Mouse (Mus musculus): ENCODE results near the gene Snx11. TPM values are rescaled to one million over a fixed set of nuclear protein-coding genes. Genes with fewer than 3 reads are reported as not detected.

Gene Snx11
- 22.2 and 22.3 TPM in 2 replicates for polyA plus RNA-seq (2015; fragmentation: Nextera tagmentation; extraction: Ambion mirVana)

DNA sequence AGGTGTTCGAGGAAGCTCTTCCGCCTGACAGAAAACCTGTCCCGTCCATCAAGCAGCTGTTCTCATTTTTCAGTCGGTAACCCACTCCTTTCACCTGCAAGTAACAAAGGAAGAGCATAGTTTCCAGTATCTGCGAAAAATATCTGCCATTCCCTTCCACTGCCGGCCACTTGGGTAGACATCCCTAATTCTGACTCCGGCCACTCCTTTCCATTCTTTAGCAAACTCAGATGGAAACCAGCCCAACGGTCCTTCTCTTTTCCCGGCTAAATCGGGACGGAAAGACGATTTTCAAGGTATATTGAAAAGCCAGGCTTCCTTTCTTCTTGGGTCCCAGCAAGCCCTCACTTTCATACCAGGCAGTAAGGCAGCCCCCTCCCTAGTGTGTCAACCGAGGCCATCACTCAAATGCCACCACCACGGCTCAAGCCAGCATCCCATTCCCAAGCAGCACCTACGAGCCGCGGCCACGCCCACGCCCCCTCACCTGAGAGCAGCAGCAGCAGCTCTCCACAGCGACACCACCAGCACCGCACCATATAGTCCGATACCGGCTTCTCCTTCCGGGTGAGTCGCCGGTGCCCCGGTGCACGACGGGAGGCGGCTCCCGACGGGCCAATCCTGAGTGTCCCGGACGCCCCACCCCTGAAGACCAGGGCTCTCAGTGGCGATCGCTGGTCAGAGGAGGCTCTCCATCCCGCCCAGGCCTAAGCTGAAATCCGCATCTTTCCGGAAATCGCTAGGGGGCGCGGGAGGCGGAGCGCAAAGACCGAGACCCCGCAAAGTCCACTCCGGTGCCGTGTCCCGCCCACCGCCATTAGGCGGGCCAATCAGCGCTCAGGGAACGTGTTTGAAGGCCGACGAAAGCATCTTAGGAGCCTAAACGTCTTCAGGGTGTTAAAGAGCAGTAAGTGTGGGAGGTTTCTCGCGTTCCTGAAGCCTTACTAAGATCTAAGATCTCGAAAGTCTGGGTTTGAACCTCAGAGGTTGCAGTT lies at the start of gene Snx11:
Gene Snx11, minus strand, starts transcription at position 592 of the 995 bp plus-strand sequence.
- H3K36me3 ChIP-seq: peaks cover 13% of the 10 kb centered on the region
- peak within 1 kb of the TSS; percentile 69 for H3K4me3 ChIP-seq
- no peaks in the 10 kb centered on the region for H3K27me3 ChIP-seq
- H3K4me2 ChIP-seq (replicated peaks): peak within 1 kb of the TSS; percentile 86
- H3K9ac ChIP-seq: peak within 1 kb of the TSS; percentile 71
- H3K27ac ChIP-seq: peak within 1 kb of the TSS; percentile 58; the same call in 1 of the 2 replicates
- no peaks in the 10 kb centered on the region for H3K9me3 ChIP-seq
- ATAC-seq (ENCODE audit: low FRiP score, low read depth): peak; percentile 99
- 1% methylated on average over 59 of the region's 59 CpGs for WGBS
- H3K4me1 ChIP-seq: peaks cover 29% of the 10 kb centered on the region

DNA sequence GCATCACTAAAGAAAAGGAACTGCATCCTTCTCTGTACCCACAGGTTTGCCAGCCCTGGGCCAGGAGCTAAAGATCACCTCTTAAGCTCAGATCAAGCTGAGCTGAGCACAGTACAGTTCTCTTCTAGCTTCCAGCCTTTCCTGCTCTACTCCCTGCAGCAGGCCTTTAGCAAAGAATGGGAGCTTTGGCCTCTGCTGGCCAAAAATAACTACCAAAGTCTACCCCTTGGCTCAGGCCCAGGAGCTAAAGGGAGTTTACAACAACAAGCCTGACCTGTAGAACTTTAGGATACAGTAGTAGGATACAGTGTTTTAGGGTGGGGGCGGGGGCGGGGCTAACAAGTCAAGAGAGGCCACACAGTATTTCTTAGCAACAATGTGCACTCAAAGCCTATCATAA lies 49.1 kb upstream of the Snx11 start:
- ATAC-seq (ENCODE audit: low FRiP score, low read depth): no peak
- H3K27ac ChIP-seq: 0 out of 2 replicates have a peak overlapping the region, but pooled peaks have one; percentile 35
- no peaks in the 10 kb centered on the region for H3K27me3 ChIP-seq
- H3K36me3 ChIP-seq: peaks cover 32% of the 10 kb centered on the region
- H3K4me1 ChIP-seq: peaks cover 66% of the 10 kb centered on the region
- WGBS: 75% methylated on average over 2 of the region's 2 CpGs
- H3K4me3 ChIP-seq: peak overlapping the region; percentile 26
- peak overlapping the region; percentile 43 for H3K9ac ChIP-seq
- H3K9me3 ChIP-seq: no peaks in the 10 kb centered on the region
- H3K4me2 ChIP-seq (replicated peaks): peak overlapping the region; percentile 99

DNA sequence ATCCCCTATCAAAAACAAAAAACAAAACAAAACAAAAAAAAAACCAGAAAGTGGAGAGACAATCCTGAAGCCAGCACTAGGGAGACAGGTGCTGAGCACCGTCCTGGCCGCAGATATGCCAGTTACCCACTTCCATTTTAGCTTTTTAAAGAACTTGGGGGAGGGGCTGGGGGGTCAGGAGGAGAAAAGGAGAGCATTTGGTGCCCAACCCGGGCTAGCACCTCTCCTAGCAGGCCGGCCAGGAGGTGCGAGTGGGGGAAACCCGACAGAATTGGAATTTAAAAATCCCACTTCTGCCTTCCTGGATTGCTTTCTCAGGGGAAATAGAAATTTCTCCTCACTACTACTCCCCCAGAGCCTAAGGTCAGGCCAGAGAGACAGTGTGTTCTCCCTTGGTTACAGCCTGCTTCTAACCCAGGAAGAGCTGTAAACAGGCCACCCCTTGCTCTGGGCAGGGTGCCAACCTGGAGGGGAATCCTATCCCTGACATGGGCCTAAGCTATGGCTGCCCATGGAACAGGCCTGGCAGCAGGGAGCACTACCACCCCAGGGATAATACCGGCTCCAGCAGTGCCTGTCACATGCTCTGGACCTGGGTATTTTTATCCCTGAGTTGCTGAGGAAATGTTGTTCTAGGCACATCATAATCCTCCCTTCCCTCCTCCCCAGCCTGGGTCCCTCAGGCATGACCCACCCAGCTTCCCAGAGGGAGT lies 47.6 kb upstream of the Snx11 start:
- Histone ChIP-seq H3K4me3 (peak overlapping the region; percentile 57), H3K4me2 (replicated peaks) (peak overlapping the region; percentile 99), H3K4me1 (peaks cover 61% of the 10 kb centered on the region)

DNA sequence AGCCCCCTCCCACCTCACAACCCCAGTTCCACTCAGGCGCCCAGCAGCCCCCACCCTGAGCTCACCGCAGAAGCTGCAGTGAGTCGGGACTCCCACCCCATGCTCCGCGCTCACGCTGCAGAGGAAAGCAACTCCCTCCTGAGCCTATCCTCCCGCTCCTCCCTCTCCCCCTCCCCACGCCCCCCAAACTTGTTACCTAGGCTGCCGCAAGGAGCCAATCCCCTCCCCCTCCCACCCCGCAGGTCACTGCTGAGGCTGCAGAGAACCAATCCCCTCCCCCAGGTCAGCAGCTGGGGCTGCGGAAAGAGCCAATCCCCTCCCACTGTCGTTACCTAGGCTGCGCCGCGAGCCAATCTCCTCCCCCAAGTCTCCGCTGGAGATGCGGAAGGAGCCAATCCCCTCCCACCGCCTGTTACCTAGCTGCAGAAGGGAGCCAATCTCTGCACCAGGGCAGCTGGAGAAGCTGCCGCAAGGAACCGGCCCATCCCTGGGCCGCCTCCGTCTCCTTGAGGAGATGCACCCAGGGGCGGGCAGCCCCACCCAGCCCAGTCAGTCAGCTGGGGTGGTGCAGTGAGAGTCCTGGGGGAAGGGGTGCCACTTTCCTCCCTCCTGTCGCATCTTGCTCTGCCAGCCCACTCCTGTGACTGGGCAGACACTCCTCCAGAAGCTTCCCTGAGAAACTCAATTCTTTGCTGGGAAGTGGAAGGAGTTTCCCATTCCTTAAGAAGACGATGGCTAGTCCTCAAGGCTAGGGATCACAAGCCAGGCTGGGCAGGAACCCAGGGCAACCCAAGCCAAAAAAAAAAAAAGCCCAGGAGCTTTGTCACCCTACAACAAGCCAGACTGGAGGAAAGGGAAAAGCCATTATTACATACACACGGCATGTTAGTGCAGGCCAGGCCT lies 46.8 kb upstream of the Snx11 start:
- Histone ChIP-seq H3K27me3 (no peaks in the 10 kb centered on the region), H3K4me1 (peaks cover 61% of the 10 kb centered on the region), H3K9me3 (no peaks in the 10 kb centered on the region), H3K27ac (peak overlapping the region; percentile 76), H3K4me3 (peak overlapping the region; percentile 57), H3K36me3 (peaks cover 55% of the 10 kb centered on the region), H3K9ac (peak overlapping the region; percentile 73), H3K4me2 (replicated peaks) (peak overlapping the region; percentile 99)
- WGBS: under 1% methylated on average over 24 of the region's 26 CpGs
- peak; percentile 93 for ATAC-seq (ENCODE audit: low FRiP score, low read depth)

More for the DNA sequence above, 47.6 kb upstream of the Snx11 start:
- WGBS: 34% methylated on average over 7 of the region's 7 CpGs
- ATAC-seq (ENCODE audit: low FRiP score, low read depth): no peak
- Histone ChIP-seq H3K9me3 (no peaks in the 10 kb centered on the region), H3K27me3 (no peaks in the 10 kb centered on the region), H3K36me3 (peaks cover 47% of the 10 kb centered on the region), H3K27ac (peak overlapping the region; percentile 76), H3K9ac (peak overlapping the region; percentile 58)

DNA sequence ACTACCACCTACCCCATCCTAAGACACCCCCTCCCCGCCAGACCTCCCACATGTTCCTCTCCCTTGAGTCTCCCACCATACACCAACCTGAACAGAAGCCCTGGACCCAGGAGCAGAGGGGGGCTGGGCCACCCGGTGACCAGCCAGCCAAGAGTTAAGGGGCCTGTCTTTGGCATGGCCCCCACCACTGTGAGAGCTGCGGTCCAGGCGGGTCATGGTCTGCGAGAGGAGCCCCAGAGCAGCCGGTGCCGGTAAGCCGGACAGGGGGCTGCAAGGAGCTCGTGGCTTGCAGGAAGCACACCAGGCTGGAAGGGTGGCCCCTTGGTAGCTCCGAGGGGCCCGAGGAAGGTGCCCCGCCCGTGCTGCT lies 46.1 kb upstream of the Snx11 start:
- Histone ChIP-seq H3K36me3 (peaks cover 62% of the 10 kb centered on the region), H3K27me3 (no peaks in the 10 kb centered on the region), H3K27ac (peak overlapping the region; percentile 69; the same call in 1 of the 2 replicates), H3K9ac (peak overlapping the region; percentile 73), H3K4me1 (peaks cover 56% of the 10 kb centered on the region), H3K4me2 (replicated peaks) (peak overlapping the region; percentile 99), H3K4me3 (peak overlapping the region; percentile 57), H3K9me3 (no peaks in the 10 kb centered on the region)
- ATAC-seq (ENCODE audit: low FRiP score, low read depth): peak; percentile 40
- 6% methylated on average over 11 of the region's 13 CpGs for WGBS

DNA sequence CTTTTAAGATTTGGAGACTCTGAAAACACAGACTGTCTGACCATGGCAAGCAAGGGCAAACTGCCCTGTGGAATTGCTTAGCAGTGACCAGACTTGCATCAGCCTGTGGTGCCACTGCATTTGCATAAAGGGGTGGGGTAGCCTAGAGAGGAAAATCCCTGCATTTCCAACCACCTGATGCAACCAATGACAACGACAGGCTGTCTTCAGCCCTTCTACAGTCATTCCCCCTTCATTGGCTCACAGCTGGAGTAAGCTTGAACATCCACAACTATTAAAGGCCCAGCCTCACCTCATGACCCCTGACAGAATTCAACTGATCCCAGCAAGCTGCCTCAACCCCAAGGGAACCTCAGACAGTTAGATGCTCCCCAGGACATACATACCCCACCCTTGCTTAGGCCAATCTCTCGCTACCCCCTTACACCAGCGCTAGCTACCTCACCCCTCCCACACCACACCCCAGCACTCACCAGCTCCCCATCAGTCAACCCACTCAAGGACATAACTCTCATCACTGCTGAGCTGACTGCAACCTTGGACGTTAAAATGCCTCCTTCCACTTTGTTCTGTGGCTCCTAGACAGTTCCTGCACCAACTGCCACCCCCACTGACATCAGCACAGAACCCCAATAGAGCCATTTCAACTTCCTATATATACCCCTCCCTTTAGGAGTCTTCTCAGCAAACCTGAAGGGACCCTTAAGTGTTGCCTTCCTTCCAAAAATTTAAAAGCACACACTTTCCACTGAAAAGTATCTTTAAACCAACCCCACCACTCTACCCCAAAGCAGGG lies 45.5 kb upstream of the Snx11 start:
- Histone ChIP-seq H3K9ac (peak overlapping the region; percentile 73; the same call in 1 of the 2 replicates), H3K4me2 (replicated peaks) (peak overlapping the region; percentile 99), H3K36me3 (peaks cover 68% of the 10 kb centered on the region), H3K9me3 (no peaks in the 10 kb centered on the region), H3K27me3 (no peaks in the 10 kb centered on the region), H3K4me3 (peak overlapping the region; percentile 57), H3K4me1 (peaks cover 51% of the 10 kb centered on the region), H3K27ac (peak overlapping the region; percentile 69; the same call in 1 of the 2 replicates)
- ATAC-seq (ENCODE audit: low FRiP score, low read depth): no peak
- 44% methylated on average over 4 of the region's 4 CpGs for WGBS

DNA sequence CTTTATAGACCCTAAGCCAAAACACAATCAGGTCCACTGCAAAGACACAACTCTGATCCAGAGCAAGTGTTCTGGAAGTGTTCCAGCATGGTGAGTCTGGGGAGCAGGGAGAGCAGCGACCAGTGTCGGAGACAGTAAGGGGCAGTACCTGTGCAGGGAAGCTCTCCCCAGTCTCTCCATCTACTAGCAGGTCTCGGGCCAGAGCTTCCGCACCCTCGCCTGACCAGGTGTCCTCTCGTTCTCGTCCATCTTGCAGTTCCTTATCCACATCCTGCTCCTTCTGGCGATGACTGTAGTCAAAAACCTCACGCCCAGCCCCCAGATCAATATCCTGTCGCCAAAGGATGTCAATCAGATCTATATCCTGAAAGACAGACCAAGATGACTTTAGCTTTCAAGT lies 44.6 kb upstream of the Snx11 start:
- Histone ChIP-seq H3K36me3 (peaks cover 68% of the 10 kb centered on the region), H3K4me2 (replicated peaks) (no peak overlapping the region), H3K9me3 (no peaks in the 10 kb centered on the region), H3K9ac (no peak overlapping the region), H3K27ac (no peak overlapping the region), H3K4me1 (peaks cover 42% of the 10 kb centered on the region), H3K4me3 (no peak overlapping the region), H3K27me3 (no peaks in the 10 kb centered on the region)
- WGBS: 96% methylated on average over 10 of the region's 10 CpGs
- no peak for ATAC-seq (ENCODE audit: low FRiP score, low read depth)

DNA sequence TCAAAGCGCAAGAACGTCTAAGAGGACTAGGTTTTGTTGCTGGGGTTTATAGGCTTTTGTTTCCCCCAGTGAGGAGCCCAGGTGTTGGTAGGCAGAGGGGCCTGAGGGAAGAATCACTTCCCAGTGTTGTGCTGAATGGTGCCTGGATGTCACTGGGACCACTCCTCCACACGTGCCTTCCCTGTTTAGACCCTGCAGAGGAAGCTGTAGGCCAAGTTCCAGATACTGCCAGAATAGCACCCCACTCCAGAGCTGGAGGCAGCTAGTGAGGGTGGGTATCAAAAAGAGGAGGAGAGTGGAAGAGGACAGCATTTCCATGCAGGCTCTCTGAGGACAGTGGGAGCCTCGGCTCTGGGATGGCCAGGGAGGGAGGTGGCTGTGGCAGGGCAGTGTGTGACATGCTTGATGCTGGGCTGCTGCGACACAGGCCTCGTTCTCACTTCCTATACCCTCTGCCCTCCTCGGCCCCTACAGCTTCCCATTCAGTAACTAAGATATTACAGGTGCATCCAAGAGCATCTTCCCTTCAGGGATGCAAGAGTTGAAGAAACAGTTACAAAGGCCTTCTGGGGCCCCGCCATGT lies 40.9 kb upstream of the Snx11 start:
- Histone ChIP-seq H3K36me3 (peaks cover 94% of the 10 kb centered on the region), H3K4me2 (replicated peaks) (no peak overlapping the region), H3K9me3 (no peaks in the 10 kb centered on the region), H3K4me3 (no peak overlapping the region), H3K27ac (no peak overlapping the region), H3K4me1 (peaks cover 8% of the 10 kb centered on the region), H3K9ac (no peak overlapping the region), H3K27me3 (no peaks in the 10 kb centered on the region)
- no peak for ATAC-seq (ENCODE audit: low FRiP score, low read depth)
- 81% methylated on average over 8 of the region's 8 CpGs for WGBS

DNA sequence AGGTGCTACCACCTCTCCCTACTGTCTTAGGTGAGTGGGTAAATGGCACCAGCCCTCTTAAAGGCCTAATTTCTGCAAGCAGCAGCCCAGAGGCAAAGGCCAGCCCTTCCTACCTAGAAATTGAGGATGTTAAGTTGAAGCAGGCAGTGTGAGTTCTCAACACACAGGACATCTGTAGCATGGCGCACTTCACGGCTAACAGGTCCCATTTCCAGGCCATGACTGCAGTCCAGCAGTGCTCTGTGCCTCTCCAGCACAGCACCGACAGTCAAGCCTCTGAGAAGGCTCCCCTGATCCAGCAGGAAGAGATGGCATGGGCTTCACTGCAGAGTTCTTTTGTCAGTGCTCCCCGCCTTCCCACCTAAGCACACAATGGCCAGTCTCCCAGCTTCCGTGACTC lies 39.6 kb upstream of the Snx11 start:
- Histone ChIP-seq H3K4me3 (no peak overlapping the region), H3K9ac (no peak overlapping the region), H3K4me1 (no peaks in the 10 kb centered on the region), H3K9me3 (no peaks in the 10 kb centered on the region), H3K27me3 (no peaks in the 10 kb centered on the region), H3K4me2 (replicated peaks) (no peak overlapping the region), H3K27ac (no peak overlapping the region), H3K36me3 (peaks cover 97% of the 10 kb centered on the region)
- ATAC-seq (ENCODE audit: low FRiP score, low read depth): no peak
- 92% methylated on average over 5 of the region's 5 CpGs for WGBS

DNA sequence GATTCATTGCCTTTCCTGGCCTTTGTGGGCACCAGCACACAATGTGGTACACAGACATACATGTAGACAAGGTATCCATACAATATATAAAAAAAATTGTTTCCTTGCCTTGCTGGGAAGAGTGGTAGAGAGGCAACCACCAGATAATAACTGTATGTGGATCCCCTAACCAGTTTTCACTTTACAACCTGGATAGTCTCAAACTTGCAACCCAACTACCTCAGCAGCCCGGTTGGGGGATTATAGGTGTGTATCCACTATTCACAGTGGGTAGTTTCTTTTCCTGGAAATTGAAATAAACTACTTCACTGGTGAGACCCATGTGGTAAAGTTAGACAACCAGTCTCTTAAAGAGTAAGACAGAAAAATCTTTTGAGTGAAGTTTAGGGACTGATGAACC lies 39.1 kb upstream of the Snx11 start:
- no peak for ATAC-seq (ENCODE audit: low FRiP score, low read depth)

More for the DNA sequence above, 39.1 kb upstream of the Snx11 start:
- Histone ChIP-seq H3K4me2 (replicated peaks) (no peak overlapping the region), H3K36me3 (peaks cover 97% of the 10 kb centered on the region), H3K4me1 (no peaks in the 10 kb centered on the region), H3K9me3 (no peaks in the 10 kb centered on the region), H3K27me3 (no peaks in the 10 kb centered on the region), H3K27ac (no peak overlapping the region), H3K4me3 (no peak overlapping the region), H3K9ac (no peak overlapping the region)
- WGBS: 83% methylated on average over 1 of the region's 1 CpGs

Data from limb, embryonic 13.5 days (tissue).